In genomic region chr8:13160691-13161090, GRCm38 (mm10) we compare ENCODE assay signal across 9 mouse cellular contexts. TPM values are rescaled to one million over a fixed set of nuclear protein-coding genes. Genes with fewer than 3 reads are reported as not detected.
DNase-seq lines count a peak whose midpoint lies in the region; ATAC-seq and TF ChIP-seq lines count a peak whose summit lies in the region.
"Had no signal": no experiment of that assay in that cellular context is flagged by ENCODE, and none has a peak within 500 bp of the region (broad histone marks: within the 10 kb centered on the region; RNA-seq: fewer than 3 reads in every experiment).

No protein-coding gene starts in this region.

- 52% methylated on average over 3 of the region's 3 CpGs for WGBS in kidney, adult 2 months
- 83% methylated on average over 3 of the region's 3 CpGs for WGBS in intestine, embryonic 14.5 days
- WGBS in midbrain, embryonic 15.5 days, result 90% methylated on average over 3 of the region's 3 CpGs

- H3K36me3 ChIP-seq in kidney, adult 2 months (ENCODE audit: control insufficient read depth, insufficient read depth, low read length), result no peaks in the 10 kb centered on the region; the same call in 1 of the 2 replicates
- no peaks in the 10 kb centered on the region for H3K36me3 ChIP-seq in intestine, embryonic 14.5 days (ENCODE audit: control insufficient read depth, insufficient read depth, low read length)
- no peaks in the 10 kb centered on the region for H3K36me3 ChIP-seq in midbrain, embryonic 15.5 days (replicated peaks)

- ATAC-seq in intestine, embryonic 14.5 days (replicated peaks; ENCODE audit: low FRiP score, low TSS enrichment, low read depth), result no peak
- no peak for ATAC-seq in midbrain, embryonic 15.5 days (replicated peaks)

- peak overlapping the region; percentile 87 for H3K9ac ChIP-seq in intestine, embryonic 14.5 days (ENCODE audit: low read length)
- H3K9ac ChIP-seq in midbrain, embryonic 15.5 days, result 0 out of 2 replicates have a peak overlapping the region, but pooled peaks have one; percentile 95

- no peaks in the 10 kb centered on the region for H3K9me3 ChIP-seq in intestine, embryonic 14.5 days (ENCODE audit: control insufficient read depth, low read length)
- H3K9me3 ChIP-seq in midbrain, embryonic 15.5 days, result no peaks in the 10 kb centered on the region

- no peak for DNase-seq in kidney, adult 2 months
- DNase-seq in kidney, postnatal 10 days, result no peak
- no peak for DNase-seq in intestine, embryonic 14.5 days (ENCODE audit: low spot score)
- DNase-seq in thymus, postnatal 4 days, result no peak
- DNase-seq in right cerebral cortex, postnatal 25 days, result no peak
- no peak for DNase-seq in retina, postnatal 1 day
- DNase-seq: lung, postnatal 10 days had no signal

- H3K27ac ChIP-seq in kidney, adult 2 months (ENCODE audit: insufficient read depth, low read depth, low read length), result no peak overlapping the region
- peak overlapping the region; percentile 81 for H3K27ac ChIP-seq in brown adipose tissue, adult 24 weeks (replicated peaks; ENCODE audit: low read depth, low read length)
- no peak overlapping the region for H3K27ac ChIP-seq in intestine, embryonic 14.5 days (ENCODE audit: low read depth)
- H3K27ac ChIP-seq in midbrain, embryonic 15.5 days, result no peak overlapping the region

- peaks cover 32% of the 10 kb centered on the region for H3K4me1 ChIP-seq in kidney, adult 2 months (ENCODE audit: control insufficient read depth, insufficient read depth, low read length)
- peaks cover 24% of the 10 kb centered on the region for H3K4me1 ChIP-seq in brown adipose tissue, adult 24 weeks (ENCODE audit: control insufficient read depth, insufficient read depth, insufficient read length, low read length)
- H3K4me1 ChIP-seq in intestine, embryonic 14.5 days (replicated peaks; ENCODE audit: control insufficient read depth, insufficient read depth, low read length), result peaks cover 11% of the 10 kb centered on the region
- H3K4me1 ChIP-seq in midbrain, embryonic 15.5 days, result peaks cover 32% of the 10 kb centered on the region

- peak overlapping the region; percentile 93; the same call in 1 of the 2 replicates for H3K4me3 ChIP-seq in kidney, adult 2 months (ENCODE audit: insufficient read depth, low read depth, low read length)
- H3K4me3 ChIP-seq in brown adipose tissue, adult 24 weeks (ENCODE audit: insufficient read depth, low read depth, low read length), result peak overlapping the region; percentile 99
- peak overlapping the region; percentile 75; the same call in 1 of the 2 replicates for H3K4me3 ChIP-seq in intestine, embryonic 14.5 days (ENCODE audit: low read depth, low read length)
- H3K4me3 ChIP-seq in midbrain, embryonic 15.5 days, result peak overlapping the region; percentile 86; the same call in 1 of the 2 replicates

- no peak for TF ChIP-seq CTCF in kidney, adult 2 months (conservative IDR thresholded peaks at IDR 0.05; ENCODE audit: insufficient read depth, insufficient read length, low read depth, low read length)

- TF ChIP-seq POLR2A in kidney, adult 2 months (IDR thresholded peaks at IDR 0.05; ENCODE audit: low read depth, low read length), result no peak

- H3K4me2 ChIP-seq in intestine, embryonic 14.5 days (ENCODE audit: low read length), result peak overlapping the region; percentile 81
- H3K4me2 ChIP-seq in midbrain, embryonic 15.5 days, result peak overlapping the region; percentile 81; the same call in 1 of the 2 replicates

- H3K27me3 ChIP-seq in kidney, adult 2 months (replicated peaks; ENCODE audit: control insufficient read depth, insufficient read depth, low read length), result no peaks in the 10 kb centered on the region
- no peaks in the 10 kb centered on the region for H3K27me3 ChIP-seq in intestine, embryonic 14.5 days (replicated peaks; ENCODE audit: control insufficient read depth, insufficient read depth, low read length)
- no peaks in the 10 kb centered on the region for H3K27me3 ChIP-seq in midbrain, embryonic 15.5 days (replicated peaks)

RNA-seq across cellular contexts. Expression of gene Lamp1, which starts 1.7 kb away (rescaled TPM):
- polyA plus RNA-seq in kidney, adult 2 months (2012; rRNA removed), result 1,404 and 1,744 TPM in 2 replicates
- polyA plus RNA-seq in brown adipose tissue, adult 24 weeks (2012; ENCODE audit: insufficient read depth, insufficient read length, missing spikeins), result 398 and 413 TPM in 2 replicates
- 310 and 321 TPM in 2 replicates for polyA plus RNA-seq in intestine, embryonic 14.5 days (2014; fragmentation: Nextera tagmentation; extraction: Ambion mirVana)
- 259 and 285 TPM in 2 replicates for polyA plus RNA-seq in midbrain, embryonic 15.5 days (2015; fragmentation: Nextera tagmentation; extraction: Ambion mirVana)

RNA-seq across cellular contexts. Expression of gene Grtp1, which starts 39.7 kb away (rescaled TPM):
- polyA plus RNA-seq in kidney, adult 2 months (2012; rRNA removed), result 66.4 and 71.2 TPM in 2 replicates
- 33.7 and 45.2 TPM in 2 replicates for polyA plus RNA-seq in brown adipose tissue, adult 24 weeks (2012; ENCODE audit: insufficient read depth, insufficient read length, missing spikeins)
- 49.1 and 55.6 TPM in 2 replicates for polyA plus RNA-seq in intestine, embryonic 14.5 days (2014; fragmentation: Nextera tagmentation; extraction: Ambion mirVana)
- polyA plus RNA-seq in midbrain, embryonic 15.5 days (2015; fragmentation: Nextera tagmentation; extraction: Ambion mirVana), result 15.9 and 16.3 TPM in 2 replicates

RNA-seq across cellular contexts. Expression of gene Cul4a, which starts 55.3 kb away (rescaled TPM):
- 34.4 and 38.0 TPM in 2 replicates for polyA plus RNA-seq in kidney, adult 2 months (2012; rRNA removed)
- polyA plus RNA-seq in brown adipose tissue, adult 24 weeks (2012; ENCODE audit: insufficient read depth, insufficient read length, missing spikeins), result 48.5 and 48.8 TPM in 2 replicates
- 93.1 and 97.1 TPM in 2 replicates for polyA plus RNA-seq in intestine, embryonic 14.5 days (2014; fragmentation: Nextera tagmentation; extraction: Ambion mirVana)
- 70.4 and 74.9 TPM in 2 replicates for polyA plus RNA-seq in midbrain, embryonic 15.5 days (2015; fragmentation: Nextera tagmentation; extraction: Ambion mirVana)

RNA-seq across cellular contexts. Expression of gene Pcid2, which starts 55.4 kb away (rescaled TPM):
- 17.3 and 18.7 TPM in 2 replicates for polyA plus RNA-seq in kidney, adult 2 months (2012; rRNA removed)
- polyA plus RNA-seq in brown adipose tissue, adult 24 weeks (2012; ENCODE audit: insufficient read depth, insufficient read length, missing spikeins), result 10.8 and 12.3 TPM in 2 replicates
- 38.2 and 38.5 TPM in 2 replicates for polyA plus RNA-seq in intestine, embryonic 14.5 days (2014; fragmentation: Nextera tagmentation; extraction: Ambion mirVana)
- 42.1 and 42.6 TPM in 2 replicates for polyA plus RNA-seq in midbrain, embryonic 15.5 days (2015; fragmentation: Nextera tagmentation; extraction: Ambion mirVana)
